Mouse (Mus musculus) urinary bladder, postnatal 14 days (tissue): ENCODE results near the gene Hic2.
"Not testable (repeated sequence)": the region's sequence is repeated elsewhere in the genome, so short reads cannot be mapped to it uniquely, and the experiment has no call there.

ENCODE experiments used
- DNase-seq: peaks from one replicate; pipeline ENCODE4 v3.0.0; 2021; ENCODE audit warnings: low spot score

Gene Hic2

DNA sequence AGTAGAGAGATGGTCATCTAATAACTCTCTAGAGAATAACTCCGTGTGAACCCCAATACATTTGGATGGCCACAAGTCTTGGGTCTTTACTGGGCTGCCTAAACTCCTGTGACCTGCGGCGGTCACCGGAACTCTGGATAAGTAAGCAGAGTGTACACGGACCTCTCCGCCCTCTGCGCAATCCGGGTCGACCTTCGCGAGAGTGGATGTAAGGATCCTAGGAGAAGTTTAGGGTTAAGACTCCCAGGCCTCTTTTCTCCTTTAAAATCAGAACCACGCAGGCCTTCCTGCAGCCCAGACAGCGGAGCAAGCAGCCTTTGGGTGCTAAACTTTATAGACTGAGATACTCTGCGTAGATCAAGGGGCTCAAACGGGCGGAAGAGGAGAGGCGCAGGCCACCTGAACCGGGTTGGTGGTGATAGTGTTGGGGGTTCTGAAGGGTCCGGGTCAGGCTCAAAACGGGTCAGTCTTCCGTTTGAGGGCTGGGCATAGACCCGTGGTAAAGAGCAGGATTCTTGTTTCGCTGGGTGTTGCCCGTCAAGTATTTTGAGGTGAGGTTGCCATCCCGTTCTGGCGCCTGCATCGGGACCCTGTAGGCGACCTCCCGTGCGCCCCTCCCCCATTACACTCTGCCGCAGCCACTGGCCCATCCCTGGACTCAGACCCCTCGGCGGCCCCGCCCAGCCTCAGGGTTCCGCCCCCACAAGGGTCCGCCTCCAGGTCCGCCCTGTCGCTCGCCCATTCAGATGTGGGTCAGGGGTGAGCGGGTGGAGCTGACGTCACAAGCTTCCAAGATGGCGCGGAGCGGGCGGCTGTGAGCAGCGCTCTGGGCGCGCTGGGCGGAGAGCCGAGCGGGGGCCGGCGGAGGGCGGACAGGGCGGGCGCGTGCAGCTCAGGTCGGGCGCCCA, at the start of gene Hic2:
Hic2 (plus strand) TSS at position 779 of the 908 bp plus-strand sequence.
- DNase-seq, result peak; percentile 96

DNA sequence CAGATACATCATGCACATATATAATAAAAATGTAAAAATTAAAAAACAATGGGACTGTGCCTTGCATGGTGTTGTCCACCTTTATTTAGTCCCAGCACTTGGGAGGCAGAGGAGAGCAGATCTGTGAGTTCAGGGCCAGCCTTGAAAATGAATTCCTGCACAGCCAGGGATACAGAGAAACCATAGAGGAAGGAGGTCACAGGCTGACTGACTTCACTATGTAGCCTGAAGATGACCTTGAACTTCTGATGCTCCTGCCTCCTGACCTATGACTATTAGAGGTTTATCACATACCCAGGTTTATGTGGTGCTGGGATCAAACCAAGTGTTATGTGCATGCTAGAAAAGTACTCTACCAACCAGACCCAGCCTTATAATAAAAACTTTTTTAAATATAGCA, 47.9 kb upstream of the Hic2 start:
- DNase-seq, result no peak

DNA sequence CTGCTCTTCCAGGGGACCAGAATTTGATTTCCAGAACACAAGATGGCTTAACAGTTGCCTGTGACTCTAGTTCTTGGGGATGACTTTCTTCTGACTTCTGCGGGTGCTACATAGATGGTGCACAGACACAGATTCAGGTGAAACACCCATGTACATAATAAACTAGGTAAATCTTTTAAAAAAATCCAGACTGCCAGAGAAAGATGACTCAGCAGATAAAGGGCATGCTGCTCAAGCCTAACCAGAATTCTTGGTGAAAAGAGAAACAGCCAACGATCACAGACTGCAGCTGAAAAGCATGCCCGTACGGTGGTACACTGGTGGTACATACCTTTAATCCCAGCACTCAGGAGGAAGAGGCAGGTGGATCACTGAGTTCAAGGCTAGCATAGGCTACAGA, 39.5 kb upstream of the Hic2 start:
- DNase-seq, result no peak

DNA sequence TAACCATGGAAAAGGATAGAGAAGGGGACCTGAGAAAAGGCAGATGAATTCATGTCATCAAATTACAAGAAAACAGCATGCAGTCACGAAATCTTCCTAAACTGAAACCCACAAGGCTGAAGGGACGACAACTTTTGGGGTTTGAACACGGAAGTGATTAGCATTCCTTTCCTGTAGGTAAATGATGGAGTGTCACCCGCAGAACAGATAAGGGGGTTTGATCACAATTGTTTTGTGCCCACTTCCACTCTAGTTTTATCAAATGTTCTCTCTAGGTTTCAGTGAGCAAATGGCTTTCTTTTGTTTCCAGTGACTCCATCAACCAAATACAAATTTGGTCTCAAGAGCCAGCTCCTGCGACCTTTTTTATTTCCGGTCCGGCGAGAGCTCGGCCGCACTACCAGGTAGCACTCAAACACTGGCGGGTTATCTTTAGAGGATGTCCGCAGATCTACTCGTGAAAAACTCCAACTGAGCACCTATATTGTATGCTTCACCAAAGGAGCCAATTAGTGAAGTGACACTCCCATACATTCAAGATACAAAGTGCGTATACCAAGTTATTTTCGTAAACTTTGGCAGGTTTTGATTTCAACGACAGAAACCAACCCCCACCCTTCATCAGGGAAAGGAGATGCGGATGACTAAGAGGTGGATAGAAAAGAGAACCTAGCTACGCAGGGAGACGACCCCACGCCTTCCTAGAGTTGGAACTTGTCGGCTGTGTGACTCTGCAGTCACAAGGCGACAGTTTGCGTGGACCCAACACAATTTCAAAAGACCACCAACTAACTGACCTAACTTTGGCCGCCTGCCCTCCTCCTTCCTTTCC, 33.0 kb upstream of the Hic2 start:
- DNase-seq, result no peak

DNA sequence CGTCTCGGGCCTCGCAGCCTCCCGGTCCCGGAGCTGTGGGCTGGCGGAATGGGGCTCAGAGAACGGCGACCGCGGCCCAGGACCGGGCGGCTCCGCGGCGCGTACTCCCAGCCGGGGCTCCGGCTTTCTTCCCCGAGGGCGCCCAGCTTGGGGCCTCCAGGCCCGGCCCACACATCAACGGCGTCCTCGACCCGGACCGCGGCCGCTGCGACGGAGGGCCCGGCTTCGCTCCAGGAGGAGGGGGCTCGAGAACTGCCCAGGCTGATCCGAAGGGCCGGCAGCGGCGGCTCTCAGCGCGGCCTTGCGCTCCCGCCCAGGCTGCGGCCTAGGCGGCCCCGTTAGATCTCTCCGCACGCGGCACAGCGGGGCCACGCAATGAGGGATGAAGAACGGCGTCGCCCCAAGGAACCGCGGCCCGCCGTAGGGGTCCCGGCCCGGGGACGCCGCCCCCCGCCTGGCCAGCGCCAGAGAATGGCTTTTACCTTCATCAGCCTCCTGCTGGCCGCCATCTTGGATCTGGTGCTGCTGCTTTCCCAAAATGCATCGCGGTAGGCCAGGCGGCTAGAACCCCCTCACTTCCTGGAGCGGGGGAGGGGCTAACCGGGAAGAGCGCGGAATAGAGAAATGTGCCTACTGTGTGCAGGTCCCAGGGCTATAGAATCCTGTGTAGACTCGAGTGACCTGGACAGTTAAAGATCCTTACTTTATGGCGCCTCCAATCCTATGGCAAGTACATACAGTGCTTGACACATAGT, 32.2 kb upstream of the Hic2 start:
- DNase-seq, result peak; percentile 83

DNA sequence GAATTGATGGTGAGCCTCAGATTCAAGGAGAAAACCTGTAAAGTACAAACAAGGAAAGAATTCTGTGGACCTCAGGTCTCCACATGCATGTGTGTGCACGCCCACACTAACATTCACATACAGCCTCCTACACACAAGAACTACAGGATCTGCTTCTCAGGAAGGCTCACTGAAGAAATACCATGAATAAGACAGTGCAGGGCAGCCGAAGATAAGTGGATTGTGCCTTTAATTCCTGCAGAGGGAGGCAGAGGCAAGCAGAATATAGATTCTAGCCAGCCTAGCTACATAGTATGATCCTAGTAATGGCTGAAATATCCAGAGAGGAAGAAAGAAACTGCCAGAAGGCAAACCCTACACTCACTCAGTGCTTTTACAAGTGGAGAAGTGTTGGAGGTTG, 31.4 kb upstream of the Hic2 start:
- DNase-seq, result no peak

DNA sequence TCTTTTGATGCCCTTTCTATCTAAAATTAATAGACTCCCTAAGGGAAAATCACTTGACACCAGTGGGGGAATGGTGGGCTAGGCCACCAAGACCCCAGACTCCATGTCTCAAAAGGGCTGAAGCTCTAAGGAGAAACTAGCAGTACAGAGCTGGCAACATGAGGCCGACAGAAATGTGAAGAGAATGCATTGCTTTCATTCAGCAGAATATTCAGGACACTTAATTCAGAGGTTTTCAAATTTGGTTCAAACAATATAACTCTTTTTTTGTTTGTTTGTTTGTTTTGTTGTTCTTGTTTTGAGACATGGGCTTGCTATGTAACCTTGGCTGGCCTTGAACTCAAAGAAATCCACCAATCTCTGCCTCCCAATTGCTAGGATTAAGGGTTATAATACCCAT, 30.8 kb upstream of the Hic2 start, which contains the start of gene Ube2l3:
Ube2l3 (minus strand) TSS at position 101 of the 400 bp plus-strand sequence.
- DNase-seq, result no peak

DNA sequence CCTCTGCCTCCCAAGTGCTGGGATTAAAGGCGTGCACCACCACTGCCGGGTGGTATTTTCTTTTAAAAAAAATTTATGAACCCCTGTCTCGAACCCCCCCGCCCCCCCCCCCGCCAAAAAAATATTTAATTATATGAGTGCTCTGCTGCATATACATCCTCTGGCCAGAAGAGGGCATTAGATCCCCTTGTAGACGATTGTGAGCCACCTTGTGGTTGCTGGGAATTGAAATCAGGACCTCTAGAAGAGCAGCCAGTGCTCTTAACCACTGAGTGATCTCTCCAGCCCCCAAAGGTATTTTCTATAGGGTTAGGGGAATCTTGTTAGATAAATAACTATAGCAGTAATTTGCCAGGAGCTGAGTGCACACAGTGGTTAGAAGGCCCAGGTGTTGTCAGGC, 28.4 kb upstream of the Hic2 start:
- DNase-seq, result no peak

DNA sequence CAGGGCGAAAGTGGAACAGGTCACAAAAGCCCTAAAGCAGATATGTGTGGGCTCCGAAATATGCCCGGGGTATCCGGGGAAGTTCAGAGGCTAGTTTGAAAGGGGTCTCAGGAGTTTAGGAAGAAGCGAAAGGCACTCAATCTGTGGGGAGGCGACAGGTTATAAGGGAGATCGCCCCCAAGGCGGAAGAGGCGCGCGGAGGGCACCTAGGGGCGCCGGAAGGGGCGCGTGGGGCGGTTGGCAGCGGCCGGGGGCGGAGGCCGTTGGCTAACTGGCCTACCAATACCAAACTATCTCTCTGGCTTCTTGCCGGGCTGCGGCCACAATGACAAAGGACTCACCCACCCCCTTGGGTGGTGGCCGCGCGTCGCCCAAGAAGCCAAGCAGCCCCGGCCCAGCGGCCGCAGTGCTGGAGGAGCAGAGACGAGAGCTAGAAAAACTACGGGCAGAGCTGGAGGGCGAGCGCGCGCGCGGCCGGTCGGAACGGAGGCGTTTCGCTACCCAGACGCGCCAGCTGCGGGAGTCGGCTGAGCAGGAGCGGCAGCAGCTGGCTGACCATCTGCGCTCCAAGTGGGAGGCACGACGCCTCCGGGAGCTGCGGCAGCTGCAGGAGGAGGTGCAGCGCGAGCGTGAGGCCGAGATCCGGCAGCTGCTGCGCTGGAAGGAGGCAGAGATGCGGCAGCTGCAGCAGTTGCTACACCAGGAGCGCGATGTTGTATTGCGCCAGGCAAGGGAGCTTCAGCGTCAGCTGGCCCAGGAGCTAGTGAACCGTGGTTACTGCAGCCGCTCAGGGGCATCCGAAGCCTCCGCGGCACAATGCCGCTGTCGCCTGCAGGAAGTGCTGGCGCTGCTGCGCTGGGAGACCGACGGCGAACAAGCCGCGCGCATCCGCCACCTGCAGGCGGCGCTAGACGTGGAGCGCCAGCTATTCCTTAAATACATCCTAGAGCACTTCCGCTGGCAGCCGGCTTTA, 24.7 kb upstream of the Hic2 start, which contains the start of gene Rimbp3:
Rimbp3 (plus strand) TSS at position 215 of the 973 bp plus-strand sequence.
- DNase-seq, result peak; percentile 88

DNA sequence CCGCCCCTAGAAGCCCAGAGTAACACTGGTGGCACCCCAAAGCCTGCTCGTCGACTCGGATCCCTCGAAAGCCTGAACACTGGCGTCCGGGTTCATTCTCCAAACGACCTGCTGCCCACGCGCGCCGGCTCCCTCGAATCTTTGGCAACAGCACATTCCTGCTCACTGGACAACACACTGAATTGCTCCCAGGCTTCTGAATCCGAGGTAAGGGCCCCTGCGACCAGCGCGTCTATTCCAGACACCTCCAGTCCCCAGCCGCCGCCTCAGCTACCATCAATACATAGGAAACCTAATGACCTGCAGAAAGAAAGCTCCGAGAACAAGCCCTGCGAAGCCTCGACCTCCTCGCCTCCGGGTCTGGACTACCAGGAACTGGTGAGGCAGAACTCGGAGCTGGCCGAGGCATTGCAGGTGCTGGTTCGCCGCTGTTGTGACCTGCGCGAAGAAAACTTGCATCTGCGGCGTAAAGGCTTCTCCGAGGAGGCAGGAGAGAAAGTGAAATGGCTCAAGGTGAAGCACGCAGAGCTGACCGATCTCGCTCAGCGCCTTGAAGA, 23.9 kb upstream of the Hic2 start:
- peak; percentile 14 for DNase-seq

DNA sequence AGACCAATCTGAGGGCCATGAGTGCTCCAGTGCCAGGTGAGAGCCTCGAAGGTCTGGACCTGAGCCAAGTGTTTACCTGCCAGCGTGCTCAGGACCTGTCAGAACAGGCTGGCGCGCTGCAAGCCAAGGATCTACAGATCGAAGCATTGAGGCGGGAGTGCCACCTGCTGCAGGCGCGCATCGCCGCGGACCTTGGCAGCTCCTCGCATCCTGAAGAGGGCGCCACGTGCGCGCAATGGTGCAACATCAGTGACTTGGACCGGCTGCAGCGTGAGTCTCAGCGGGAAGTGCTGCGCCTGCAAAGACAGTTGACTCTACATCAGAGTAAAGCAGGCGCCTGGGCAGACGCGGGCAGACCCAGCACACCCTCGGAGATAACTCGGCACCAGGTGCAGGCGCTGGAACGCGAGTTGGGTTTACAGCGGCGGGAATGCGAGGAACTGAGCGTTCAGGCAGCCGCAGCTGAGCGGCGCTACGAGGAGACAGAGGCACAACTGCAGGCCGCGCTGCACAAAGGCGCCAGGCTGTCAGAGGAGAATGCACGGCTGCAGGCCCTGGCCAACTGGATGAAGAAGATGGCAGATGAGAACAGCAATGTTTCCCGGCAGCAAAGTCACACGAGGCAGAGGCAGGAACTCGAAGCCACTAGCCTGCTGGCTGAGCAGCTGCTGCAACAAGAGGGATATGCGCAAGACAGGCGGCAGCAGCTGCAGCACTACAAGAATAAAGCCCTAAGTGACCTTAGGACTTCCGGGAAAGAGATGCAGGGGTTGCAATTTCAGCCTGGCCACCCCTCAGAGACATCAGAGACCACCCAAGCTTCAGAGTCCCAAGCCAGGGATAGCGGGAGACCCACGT, 23.2 kb upstream of the Hic2 start:
- peak; percentile 94 for DNase-seq

DNA sequence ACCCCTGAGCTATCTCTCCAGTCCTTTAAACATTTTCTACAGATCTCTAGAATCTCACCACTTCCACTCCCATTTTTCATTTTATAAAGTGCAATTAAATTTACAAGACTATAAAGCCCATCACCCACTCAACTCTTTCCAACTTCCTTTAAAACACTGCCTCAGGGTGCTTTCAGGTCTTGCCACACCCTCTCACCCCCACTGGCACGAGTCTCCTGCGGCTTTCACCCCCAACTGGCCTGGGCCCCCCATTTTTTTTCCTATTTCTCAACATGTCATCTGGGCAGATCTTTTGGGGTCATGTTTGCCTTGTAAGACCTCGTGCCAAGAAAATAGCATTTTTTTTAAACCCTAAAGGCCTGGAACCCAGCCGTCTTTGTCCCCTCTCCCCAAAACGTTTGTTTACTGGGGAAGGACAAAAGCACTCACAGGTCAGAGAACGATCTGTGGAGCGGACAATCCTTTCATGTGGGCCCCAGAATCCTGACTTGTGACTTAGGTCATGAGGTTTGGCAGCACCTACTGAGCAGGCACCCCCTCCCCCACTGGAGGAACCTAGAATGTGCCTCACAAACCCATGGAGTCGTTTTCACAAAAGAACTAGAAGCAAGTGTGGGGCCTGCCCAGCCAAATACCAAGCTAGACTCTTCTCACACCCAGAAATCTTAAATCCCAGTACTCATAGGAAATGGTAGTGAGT, 16.3 kb upstream of the Hic2 start:
- no peak for DNase-seq

DNA sequence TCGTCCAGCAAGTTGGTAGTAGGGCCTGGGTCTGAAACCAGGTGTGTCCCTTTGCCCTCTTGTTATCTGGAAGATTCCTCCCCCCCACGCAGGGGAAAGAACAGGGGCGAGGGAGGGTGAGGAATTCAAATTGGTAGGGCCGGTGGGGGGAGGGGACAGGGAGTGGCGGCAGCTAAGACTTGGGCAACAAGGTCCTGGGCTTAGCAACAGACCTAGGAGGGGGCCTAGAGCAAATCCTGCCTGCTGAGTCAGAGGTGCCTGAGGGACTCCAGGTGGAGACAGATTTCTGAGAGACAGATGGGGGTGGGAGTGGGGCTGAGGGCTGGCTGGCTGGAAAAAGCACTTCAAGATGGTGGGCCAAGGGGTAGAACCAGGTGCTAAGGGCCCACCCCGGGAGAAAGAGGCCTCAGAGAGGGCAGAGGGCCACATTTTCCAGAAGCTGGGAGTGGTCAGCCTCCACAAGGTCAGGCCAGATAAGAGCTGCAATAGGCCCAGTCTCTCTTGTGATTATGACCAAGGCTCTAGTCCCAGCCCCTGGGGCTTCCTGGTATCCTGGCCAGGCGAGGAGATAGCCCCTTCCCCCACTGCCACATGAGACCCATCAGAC, 13.1 kb upstream of the Hic2 start:
- DNase-seq, result peak; percentile 34

DNA sequence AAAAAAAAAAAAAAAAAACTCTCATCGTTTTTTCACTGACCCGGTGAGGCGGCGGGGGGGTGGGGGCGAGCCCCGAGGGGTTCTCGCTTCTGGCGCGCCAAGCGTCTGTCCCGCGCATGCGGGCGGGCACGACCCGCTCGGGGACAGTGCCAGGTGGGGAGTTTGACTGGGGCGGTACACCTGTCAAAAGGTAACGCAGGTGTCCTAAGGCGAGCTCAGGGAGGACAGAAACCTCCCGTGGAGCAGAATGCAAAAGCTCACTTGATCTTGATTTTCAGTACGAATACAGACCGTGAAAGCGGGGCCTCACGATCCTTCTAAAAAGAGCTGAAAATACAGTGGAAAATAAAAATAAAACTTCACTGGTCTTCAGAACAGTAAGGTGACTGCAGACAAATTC, 11.2 kb upstream of the Hic2 start:
- DNase-seq, result peak; percentile 97

DNA sequence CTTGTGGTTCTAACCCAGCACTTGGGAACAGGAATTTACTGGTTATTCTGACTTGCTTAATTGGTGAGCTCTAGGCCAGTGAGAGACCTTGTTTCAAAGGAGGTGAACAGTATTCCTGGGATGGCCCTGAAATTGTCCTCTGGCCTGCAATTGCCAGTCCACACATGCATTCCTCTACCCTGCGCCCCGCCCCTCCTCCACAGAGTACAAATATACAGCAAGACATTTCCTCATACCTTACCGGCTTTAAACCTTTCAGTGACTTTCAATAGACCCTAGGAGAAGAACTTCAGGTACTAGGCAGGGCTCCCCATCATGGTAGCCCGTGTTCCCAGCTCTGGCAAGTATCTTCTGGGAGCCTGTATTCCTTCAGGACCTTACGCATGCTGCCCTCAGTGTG, 7.8 kb upstream of the Hic2 start:
- peak; percentile 73 for DNase-seq

DNA sequence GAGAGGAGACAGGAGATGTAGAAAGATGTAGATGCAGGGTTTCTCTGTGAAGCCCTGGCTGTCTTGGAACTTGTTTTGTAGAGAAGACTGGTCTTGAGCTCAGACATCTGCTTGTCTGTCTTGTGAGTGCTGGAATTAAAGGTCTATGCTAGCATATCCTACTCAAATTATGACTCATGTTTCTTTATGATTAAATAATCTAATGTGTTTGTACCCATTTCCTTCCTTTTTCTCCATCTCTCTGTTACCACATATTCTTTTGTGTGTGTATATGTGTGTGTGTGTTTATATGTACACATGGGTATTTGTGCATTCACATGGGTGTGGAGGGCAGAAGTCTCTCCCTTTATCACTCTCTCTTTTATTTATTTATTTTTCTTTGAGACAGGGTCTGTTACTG, 6.9 kb upstream of the Hic2 start:
- DNase-seq, result no peak

DNA sequence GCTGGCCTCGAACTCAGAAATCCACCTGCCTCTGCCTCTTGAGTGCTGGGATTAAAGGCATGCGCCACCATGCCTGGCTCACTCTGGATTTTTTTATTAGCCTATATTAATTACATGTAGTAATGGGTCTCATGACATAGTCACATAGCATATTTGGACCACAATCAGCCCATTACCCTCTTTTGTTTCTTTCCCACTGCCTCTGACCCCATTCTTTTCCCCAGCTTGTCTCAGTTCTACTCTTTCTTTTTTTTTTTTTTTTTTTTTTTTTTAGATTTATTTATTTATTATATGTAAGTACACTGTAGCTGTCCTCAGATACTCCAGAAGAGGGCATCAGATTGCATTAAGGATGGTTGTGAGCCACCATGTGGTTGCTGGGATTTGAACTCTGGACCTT, 1.8 kb upstream of the Hic2 start:
- not testable (repeated sequence) for DNase-seq

DNA sequence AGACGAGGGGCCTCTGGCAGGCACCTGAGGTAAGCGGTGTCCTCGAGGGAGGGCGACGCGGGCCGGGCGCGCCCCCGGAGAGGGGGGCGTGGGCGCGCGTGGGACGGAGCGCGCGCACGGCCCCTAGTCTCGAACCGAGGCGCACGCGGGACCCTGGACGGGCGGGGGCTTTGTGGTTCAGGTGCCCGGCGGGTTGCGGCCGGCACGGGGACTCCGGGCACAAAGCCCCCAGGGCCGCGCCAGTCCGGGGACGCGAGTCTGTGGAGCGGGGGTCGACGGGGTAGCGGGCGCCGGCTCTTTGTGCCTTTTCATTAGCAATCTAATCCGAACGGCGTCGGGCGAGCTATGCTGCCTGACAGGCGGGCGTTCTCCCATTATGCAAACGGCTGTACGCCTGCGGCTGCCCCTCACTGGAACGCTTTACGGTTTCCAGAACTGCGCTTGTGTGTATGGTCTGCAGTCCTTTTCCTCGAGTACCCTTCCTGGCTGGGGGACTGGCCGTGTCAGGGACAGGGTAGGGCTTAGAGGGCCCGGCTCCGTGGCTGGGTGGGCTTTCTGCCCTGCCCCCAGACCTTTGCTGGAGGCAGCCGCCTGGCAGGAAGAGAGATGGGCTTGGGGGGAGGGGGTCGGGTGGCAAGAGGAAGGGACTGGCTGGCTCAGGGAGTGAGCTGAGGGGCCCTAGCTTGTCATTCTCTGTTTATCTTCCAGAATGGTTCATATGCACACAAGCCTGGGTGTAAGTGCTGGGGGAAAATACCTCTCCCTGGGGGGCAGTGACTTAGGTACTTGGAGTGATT, 528 bp downstream of the Hic2 start:
- peak; percentile 35 for DNase-seq
